Mouse (Mus musculus): ENCODE results near the gene Ajm1.

The Ajm1 gene

GRCm38 (mm10) chr2:25526510-25527302 lies 54.9 kb downstream of the Ajm1 start:
- DNase-seq (ENCODE audit: low spot score): no peak
